Mouse (Mus musculus): ENCODE data around the gene Shc1. TPM values are rescaled to one million over a fixed set of nuclear protein-coding genes. Genes with fewer than 3 reads are reported as not detected.

Gene Shc1
- polyA plus RNA-seq, 1 experiment from 2014 or later: 14.4 TPM

DNA sequence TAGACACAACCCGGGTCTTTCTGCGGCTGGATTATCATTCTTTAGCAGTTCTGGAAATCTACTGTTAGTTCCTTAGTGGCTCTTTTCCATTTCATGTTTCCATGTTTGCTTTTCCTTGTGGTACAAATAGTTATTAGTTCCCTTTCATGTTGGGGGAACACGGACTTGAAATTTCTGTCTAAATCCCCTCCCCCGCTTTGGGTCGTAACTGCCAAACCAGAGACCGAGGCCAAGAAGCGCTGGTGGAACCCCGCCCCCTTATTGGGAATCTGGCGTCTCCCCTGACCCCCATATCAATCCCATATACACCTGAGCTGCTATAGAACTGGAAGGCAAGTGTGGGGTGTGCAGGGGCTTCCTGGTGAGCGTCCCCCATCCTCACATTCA is 22.8 kb upstream of the Shc1 start:
- Histone ChIP-seq H3K27ac (ENCODE audit: low read length) (no peak overlapping the region), H3K9me3 (ENCODE audit: control insufficient read depth, low read length) (no peaks in the 10 kb centered on the region), H3K4me1 (replicated peaks; ENCODE audit: control insufficient read depth, insufficient read depth, low read length) (peaks cover 55% of the 10 kb centered on the region), H3K4me3 (replicated peaks; ENCODE audit: low read length) (peak overlapping the region; percentile 40; the same call in 1 of the 2 replicates), H3K27me3 (replicated peaks; ENCODE audit: control insufficient read depth, insufficient read depth, low read length) (peaks cover 13% of the 10 kb centered on the region), H3K4me2 (ENCODE audit: low read length) (peak overlapping the region; percentile 71), H3K9ac (replicated peaks; ENCODE audit: low read depth, low read length) (no peak overlapping the region), H3K36me3 (ENCODE audit: control insufficient read depth, insufficient read depth) (peaks cover 2% of the 10 kb centered on the region; the same call in 1 of the 2 replicates)
- 4% methylated on average over 10 of the region's 10 CpGs for WGBS
- ATAC-seq: no peak

- H3K9me3 ChIP-seq (ENCODE audit: control insufficient read depth, low read length): no peaks in the 10 kb centered on the region
- peaks cover 13% of the 10 kb centered on the region for H3K27me3 ChIP-seq (replicated peaks; ENCODE audit: control insufficient read depth, insufficient read depth, low read length)
- H3K4me3 ChIP-seq (replicated peaks; ENCODE audit: low read length): peak overlapping the region; percentile 47
- no peak overlapping the region for H3K27ac ChIP-seq (ENCODE audit: low read length)
- WGBS: under 1% methylated on average over 43 of the region's 44 CpGs
- peaks cover 4% of the 10 kb centered on the region; the same call in 1 of the 2 replicates for H3K36me3 ChIP-seq (ENCODE audit: control insufficient read depth, insufficient read depth)
- peak overlapping the region; percentile 48 for H3K9ac ChIP-seq (replicated peaks; ENCODE audit: low read depth, low read length)
- H3K4me2 ChIP-seq (ENCODE audit: low read length): peak overlapping the region; percentile 61
- H3K4me1 ChIP-seq (replicated peaks; ENCODE audit: control insufficient read depth, insufficient read depth, low read length): peaks cover 50% of the 10 kb centered on the region
- no peak for ATAC-seq
Observed at GRCm38 (mm10) chr3:89395806-89396653, 22.2 kb upstream of the Shc1 start.

DNA sequence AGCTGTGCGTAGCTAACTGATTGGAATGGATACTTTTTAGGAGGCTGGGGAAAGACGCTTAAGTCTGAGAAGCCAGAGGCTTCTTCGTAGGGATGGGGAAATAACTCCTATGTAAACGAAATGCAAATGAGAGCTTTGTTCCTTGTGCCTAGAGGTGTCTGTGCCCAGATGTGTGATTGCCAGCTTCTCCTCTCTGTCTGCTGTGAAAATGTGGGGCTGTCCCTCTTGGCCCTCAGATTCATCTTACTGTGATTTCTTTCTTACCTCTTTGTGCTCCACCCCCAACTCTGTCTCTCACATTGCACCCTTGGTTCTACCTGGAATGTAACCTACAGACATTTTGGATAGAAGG is 21.6 kb upstream of the Shc1 start:
- peaks cover 44% of the 10 kb centered on the region for H3K4me1 ChIP-seq (replicated peaks; ENCODE audit: control insufficient read depth, insufficient read depth, low read length)

GRCm38 (mm10) chr3:89401329-89401728 is 16.9 kb upstream of the Shc1 start:
- WGBS: 93% methylated on average over 7 of the region's 7 CpGs

More for the DNA sequence above, 21.6 kb upstream of the Shc1 start:
- H3K27ac ChIP-seq (ENCODE audit: low read length): no peak overlapping the region
- H3K9ac ChIP-seq (replicated peaks; ENCODE audit: low read depth, low read length): no peak overlapping the region; the same call in 1 of the 2 replicates
- peaks cover 13% of the 10 kb centered on the region for H3K27me3 ChIP-seq (replicated peaks; ENCODE audit: control insufficient read depth, insufficient read depth, low read length)
- WGBS: 0% methylated on average over 4 of the region's 4 CpGs
- no peak for ATAC-seq
- H3K4me2 ChIP-seq (ENCODE audit: low read length): peak overlapping the region; percentile 61
- peak overlapping the region; percentile 47; the same call in 1 of the 2 replicates for H3K4me3 ChIP-seq (replicated peaks; ENCODE audit: low read length)
- no peaks in the 10 kb centered on the region for H3K9me3 ChIP-seq (ENCODE audit: control insufficient read depth, low read length)
- H3K36me3 ChIP-seq (ENCODE audit: control insufficient read depth, insufficient read depth): peaks cover 4% of the 10 kb centered on the region; the same call in 1 of the 2 replicates

GRCm38 (mm10) chr3:89402693-89403092 is 15.6 kb upstream of the Shc1 start, which contains the start of gene Lenep:
Lenep (minus strand) TSS chr3:89402793.
- Histone ChIP-seq H3K27me3 (replicated peaks; ENCODE audit: control insufficient read depth, insufficient read depth, low read length) (no peaks in the 10 kb centered on the region), H3K4me3 (replicated peaks; ENCODE audit: low read length) (no peak within 1 kb of the TSS), H3K9me3 (ENCODE audit: control insufficient read depth, low read length) (no peaks in the 10 kb centered on the region), H3K36me3 (ENCODE audit: control insufficient read depth, insufficient read depth) (peaks cover 11% of the 10 kb centered on the region; the same call in 1 of the 2 replicates), H3K27ac (ENCODE audit: low read length) (no peak within 1 kb of the TSS), H3K4me2 (ENCODE audit: low read length) (no peak within 1 kb of the TSS), H3K9ac (replicated peaks; ENCODE audit: low read depth, low read length) (no peak within 1 kb of the TSS), H3K4me1 (replicated peaks; ENCODE audit: control insufficient read depth, insufficient read depth, low read length) (no peaks in the 10 kb centered on the region)
- ATAC-seq: no peak
- WGBS: 80% methylated on average over 5 of the region's 5 CpGs

More at GRCm38 (mm10) chr3:89401329-89401728, 16.9 kb upstream of the Shc1 start:
- H3K27ac ChIP-seq (ENCODE audit: low read length): no peak overlapping the region
- peaks cover under 1% of the 10 kb centered on the region for H3K4me1 ChIP-seq (replicated peaks; ENCODE audit: control insufficient read depth, insufficient read depth, low read length)
- no peak overlapping the region for H3K9ac ChIP-seq (replicated peaks; ENCODE audit: low read depth, low read length)
- H3K36me3 ChIP-seq (ENCODE audit: control insufficient read depth, insufficient read depth): peaks cover 11% of the 10 kb centered on the region; the same call in 1 of the 2 replicates
- no peak overlapping the region for H3K4me2 ChIP-seq (ENCODE audit: low read length)
- ATAC-seq: no peak
- H3K27me3 ChIP-seq (replicated peaks; ENCODE audit: control insufficient read depth, insufficient read depth, low read length): no peaks in the 10 kb centered on the region
- H3K9me3 ChIP-seq (ENCODE audit: control insufficient read depth, low read length): no peaks in the 10 kb centered on the region
- H3K4me3 ChIP-seq (replicated peaks; ENCODE audit: low read length): no peak overlapping the region

DNA sequence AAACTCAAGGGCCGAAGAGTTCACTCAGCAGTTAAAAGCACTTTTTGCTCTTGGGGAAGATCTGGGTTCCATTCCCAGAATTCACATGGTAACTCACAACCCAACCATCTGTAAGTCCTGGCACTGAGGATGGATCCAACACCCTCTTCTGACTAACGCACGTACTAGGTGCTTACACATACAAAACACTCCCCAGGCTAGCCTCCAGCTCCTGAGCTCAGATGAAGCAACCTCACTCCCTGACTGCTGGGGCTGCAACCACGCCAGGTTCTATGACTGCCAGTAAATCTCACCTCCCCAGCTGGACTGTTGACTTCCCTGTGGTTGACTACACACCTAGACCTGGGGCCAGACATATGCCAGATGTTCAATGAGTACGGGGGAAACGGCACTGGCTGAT is 11.4 kb upstream of the Shc1 start:
- ATAC-seq: no peak
- Histone ChIP-seq H3K9me3 (ENCODE audit: control insufficient read depth, low read length) (no peaks in the 10 kb centered on the region), H3K4me2 (ENCODE audit: low read length) (no peak overlapping the region), H3K27me3 (replicated peaks; ENCODE audit: control insufficient read depth, insufficient read depth, low read length) (no peaks in the 10 kb centered on the region), H3K36me3 (ENCODE audit: control insufficient read depth, insufficient read depth) (peaks cover 9% of the 10 kb centered on the region; the same call in 1 of the 2 replicates), H3K27ac (ENCODE audit: low read length) (no peak overlapping the region), H3K4me1 (replicated peaks; ENCODE audit: control insufficient read depth, insufficient read depth, low read length) (peaks cover 10% of the 10 kb centered on the region), H3K9ac (replicated peaks; ENCODE audit: low read depth, low read length) (no peak overlapping the region), H3K4me3 (replicated peaks; ENCODE audit: low read length) (no peak overlapping the region)
- 82% methylated on average over 6 of the region's 6 CpGs for WGBS

GRCm38 (mm10) chr3:89408448-89408847 is 9.8 kb upstream of the Shc1 start:
- H3K9ac ChIP-seq (replicated peaks; ENCODE audit: low read depth, low read length): no peak overlapping the region
- H3K4me3 ChIP-seq (replicated peaks; ENCODE audit: low read length): no peak overlapping the region
- H3K4me1 ChIP-seq (replicated peaks; ENCODE audit: control insufficient read depth, insufficient read depth, low read length): peaks cover 10% of the 10 kb centered on the region
- H3K4me2 ChIP-seq (ENCODE audit: low read length): no peak overlapping the region
- H3K9me3 ChIP-seq (ENCODE audit: control insufficient read depth, low read length): no peaks in the 10 kb centered on the region
- 68% methylated on average over 16 of the region's 16 CpGs for WGBS
- peaks cover 3% of the 10 kb centered on the region; the same call in 1 of the 2 replicates for H3K36me3 ChIP-seq (ENCODE audit: control insufficient read depth, insufficient read depth)
- H3K27ac ChIP-seq (ENCODE audit: low read length): no peak overlapping the region
- no peak for ATAC-seq
- no peaks in the 10 kb centered on the region for H3K27me3 ChIP-seq (replicated peaks; ENCODE audit: control insufficient read depth, insufficient read depth, low read length)

GRCm38 (mm10) chr3:89409701-89410100 is 8.5 kb upstream of the Shc1 start:
- no peak overlapping the region for H3K27ac ChIP-seq (ENCODE audit: low read length)
- peaks cover 10% of the 10 kb centered on the region for H3K4me1 ChIP-seq (replicated peaks; ENCODE audit: control insufficient read depth, insufficient read depth, low read length)
- H3K9ac ChIP-seq (replicated peaks; ENCODE audit: low read depth, low read length): no peak overlapping the region
- 91% methylated on average over 3 of the region's 3 CpGs for WGBS
- no peak for ATAC-seq
- no peaks in the 10 kb centered on the region for H3K9me3 ChIP-seq (ENCODE audit: control insufficient read depth, low read length)
- H3K4me2 ChIP-seq (ENCODE audit: low read length): no peak overlapping the region
- H3K27me3 ChIP-seq (replicated peaks; ENCODE audit: control insufficient read depth, insufficient read depth, low read length): no peaks in the 10 kb centered on the region
- peaks cover 3% of the 10 kb centered on the region; the same call in 1 of the 2 replicates for H3K36me3 ChIP-seq (ENCODE audit: control insufficient read depth, insufficient read depth)
- no peak overlapping the region for H3K4me3 ChIP-seq (replicated peaks; ENCODE audit: low read length)

DNA sequence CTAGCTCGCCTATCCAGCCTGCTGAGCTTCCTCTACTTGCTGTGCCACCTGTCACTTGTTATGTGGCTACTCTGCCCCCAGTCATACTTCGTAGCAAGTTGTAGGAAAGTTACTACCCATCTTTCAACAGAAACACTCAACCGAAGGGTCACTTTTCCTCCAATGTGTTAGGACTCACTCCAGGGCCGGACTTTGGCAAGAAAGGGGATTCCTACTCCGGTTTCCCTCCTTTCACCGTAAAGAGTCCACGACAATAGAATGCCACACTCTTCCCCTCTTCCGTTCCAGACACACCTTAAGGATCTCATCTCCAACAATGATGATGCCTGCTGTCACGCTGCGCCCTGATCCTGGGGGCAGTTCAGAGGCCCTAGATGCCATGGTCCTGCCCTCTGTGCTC is 7.4 kb upstream of the Shc1 start:
- whole genome bisulfite sequencing: 82% methylated on average over 10 of the region's 10 CpGs

More for the DNA sequence above, 7.4 kb upstream of the Shc1 start:
- no peaks in the 10 kb centered on the region for H3K9me3 ChIP-seq (ENCODE audit: control insufficient read depth, low read length)
- peak overlapping the region; percentile 62 for H3K9ac ChIP-seq (replicated peaks; ENCODE audit: low read depth, low read length)
- ATAC-seq: no peak
- H3K4me3 ChIP-seq (replicated peaks; ENCODE audit: low read length): peak overlapping the region; percentile 59
- no peaks in the 10 kb centered on the region for H3K27me3 ChIP-seq (replicated peaks; ENCODE audit: control insufficient read depth, insufficient read depth, low read length)
- H3K4me2 ChIP-seq (ENCODE audit: low read length): peak overlapping the region; percentile 53
- no peak overlapping the region for H3K27ac ChIP-seq (ENCODE audit: low read length)
- peaks cover 10% of the 10 kb centered on the region for H3K4me1 ChIP-seq (replicated peaks; ENCODE audit: control insufficient read depth, insufficient read depth, low read length)
- peaks cover 11% of the 10 kb centered on the region; the same call in 1 of the 2 replicates for H3K36me3 ChIP-seq (ENCODE audit: control insufficient read depth, insufficient read depth)
